16 mouse cellular contexts compared by ENCODE assay signal in the genomic region with DNA sequence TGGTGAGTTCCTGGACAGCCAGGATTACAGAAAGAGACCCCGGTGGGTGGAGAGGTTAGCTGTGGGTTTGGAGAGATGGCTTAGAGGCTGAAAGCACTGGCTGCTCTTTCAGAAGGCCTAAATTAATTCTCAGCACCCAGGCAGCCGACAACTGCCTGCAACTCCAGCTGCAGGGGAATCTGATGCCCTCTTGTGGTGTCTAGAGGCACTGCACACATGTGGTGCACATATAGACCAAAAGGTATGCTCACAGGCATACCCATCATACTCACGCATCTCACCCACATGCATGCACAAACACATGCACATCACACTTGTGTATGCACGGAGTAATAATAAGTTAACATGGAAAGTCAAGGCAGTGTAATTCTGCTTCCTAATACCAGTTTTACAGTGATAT. TPM values are rescaled to one million over a fixed set of nuclear protein-coding genes. Genes with fewer than 3 reads are reported as not detected.
A peak's percentile ranks its signal among the peaks of the same experiment; 100 is the strongest.
DNase-seq lines count a peak whose midpoint lies in the region; ATAC-seq and TF ChIP-seq lines count a peak whose summit lies in the region.
"Had no signal": no experiment of that assay in that cellular context is flagged by ENCODE, and none has a peak within 500 bp of the region (broad histone marks: within the 10 kb centered on the region; RNA-seq: fewer than 3 reads in every experiment).

No protein-coding gene starts in this region.

- H3K4me2 ChIP-seq in liver, embryonic 14.5 days (ENCODE audit: low read depth) = no peak overlapping the region
- H3K4me2 ChIP-seq in liver, embryonic 11.5 days = no peak overlapping the region
- H3K4me2 ChIP-seq: limb, embryonic 12.5 days; lung, embryonic 15.5 days; neural tube, embryonic 13.5 days had no signal

- intact Hi-C loops in gastrocnemius, adult 2 months (cut with DNase I) = no loop called here

- TF ChIP-seq EP300 in liver, embryonic 14.5 days (IDR thresholded peaks at IDR 0.05; ENCODE audit: low read depth) = no peak

- peak; percentile 27; the same call in 1 of the 2 replicates for TF ChIP-seq CTCF in gastrocnemius, adult 2 months (IDR thresholded peaks at IDR 0.05)
- TF ChIP-seq CTCF in liver, embryonic 14.5 days (IDR thresholded peaks at IDR 0.05; ENCODE audit: low read depth) = peak; percentile 58

- peaks cover 2% of the 10 kb centered on the region for H3K9me3 ChIP-seq in liver, embryonic 14.5 days (ENCODE audit: control insufficient read depth, low read length)
- H3K9me3 ChIP-seq in liver, embryonic 11.5 days (ENCODE audit: control insufficient read depth, low read length) = peaks cover 10% of the 10 kb centered on the region; the same call in 1 of the 2 replicates
- H3K9me3 ChIP-seq: lung, embryonic 15.5 days; neural tube, embryonic 13.5 days had no signal

- ATAC-seq in liver, embryonic 14.5 days (ENCODE audit: insufficient read depth) = no peak
- ATAC-seq in liver, embryonic 11.5 days (replicated peaks; ENCODE audit: low FRiP score) = no peak
- ATAC-seq: Patski had no signal

- no peaks in the 10 kb centered on the region for H3K27me3 ChIP-seq in liver, embryonic 14.5 days (ENCODE audit: control insufficient read depth, insufficient read depth, low read length)
- H3K27me3 ChIP-seq in liver, embryonic 11.5 days (replicated peaks; ENCODE audit: control insufficient read depth, insufficient read depth, low read length) = no peaks in the 10 kb centered on the region
- H3K27me3 ChIP-seq: limb, embryonic 12.5 days; lung, embryonic 15.5 days; neural tube, embryonic 13.5 days; Patski had no signal

- no peak overlapping the region for H3K9ac ChIP-seq in liver, embryonic 14.5 days (replicated peaks)
- no peak overlapping the region for H3K9ac ChIP-seq in liver, embryonic 11.5 days (ENCODE audit: low read depth, low read length)
- H3K9ac ChIP-seq: limb, embryonic 12.5 days; lung, embryonic 15.5 days; neural tube, embryonic 13.5 days had no signal

- WGBS in liver, embryonic 14.5 days (ENCODE audit: insufficient replicate concordance) = 78% methylated on average over 4 of the region's 4 CpGs
- 89% methylated on average over 4 of the region's 4 CpGs for WGBS in liver, embryonic 11.5 days

- no peaks in the 10 kb centered on the region for H3K4me1 ChIP-seq in liver, embryonic 14.5 days (replicated peaks; ENCODE audit: control insufficient read depth in 2 of 2, insufficient read depth in 2 of 2, low read length in 1 of 2)
- no peaks in the 10 kb centered on the region for H3K4me1 ChIP-seq in liver, embryonic 11.5 days (replicated peaks; ENCODE audit: control insufficient read depth, insufficient read depth, low read length)
- H3K4me1 ChIP-seq: forebrain, embryonic 10.5 days; limb, embryonic 12.5 days; lung, embryonic 15.5 days; megakaryocyte, embryonic 14.5 days; neural tube, embryonic 13.5 days had no signal

- no peak overlapping the region for H3K27ac ChIP-seq in gastrocnemius, adult 2 months
- H3K27ac ChIP-seq in liver, embryonic 14.5 days = no peak overlapping the region
- H3K27ac ChIP-seq in liver, embryonic 11.5 days (ENCODE audit: low read depth, low read length) = no peak overlapping the region
- H3K27ac ChIP-seq: forebrain, embryonic 10.5 days; limb, embryonic 12.5 days; lung, embryonic 15.5 days; neural tube, embryonic 13.5 days had no signal

- 0 out of 2 replicates have a peak, but pooled peaks cover 3% of the 10 kb centered on the region for H3K36me3 ChIP-seq in liver, embryonic 14.5 days (replicated peaks; ENCODE audit: control insufficient read depth, insufficient read depth, low read depth)
- H3K36me3 ChIP-seq in liver, embryonic 11.5 days (ENCODE audit: control insufficient read depth, insufficient read depth, low read length) = peaks cover 17% of the 10 kb centered on the region

- H3K4me3 ChIP-seq in gastrocnemius, adult 2 months = no peak overlapping the region
- no peak overlapping the region for H3K4me3 ChIP-seq in liver, embryonic 14.5 days (ENCODE audit: insufficient read depth in 1 of 2, low read depth in 2 of 2, low read length in 2 of 2)
- no peak overlapping the region for H3K4me3 ChIP-seq in liver, embryonic 11.5 days (ENCODE audit: low read depth, low read length)
- H3K4me3 ChIP-seq: forebrain, embryonic 10.5 days; limb, embryonic 12.5 days; lung, embryonic 15.5 days; megakaryocyte, embryonic 14.5 days; neural tube, embryonic 13.5 days had no signal

- no peak for DNase-seq in gastrocnemius, adult 2 months
- no peak for DNase-seq in gastrocnemius, postnatal 10 days
- no peak for DNase-seq in liver, embryonic 14.5 days (ENCODE audit: low read depth in 3 of 3, low spot score in 3 of 3)
- no peak for DNase-seq in liver, embryonic 11.5 days (ENCODE audit: low spot score)
- peak; percentile 12 to 17 for DNase-seq in B cell, adult 2 months
- peak; percentile 73 for DNase-seq in R1 (ENCODE audit: low read depth, low spot score)
- DNase-seq in cerebellum, postnatal 10 days = no peak
- DNase-seq in natural killer cell, adult 2 months (ENCODE audit: low spot score in 2 of 2) = no peak
- DNase-seq: cerebellum, adult 18-20 months; kidney, adult 18-20 months had no signal

RNA-seq across cellular contexts. Expression of gene Polr1d, which starts 38.8 kb away (rescaled TPM):
- 10 to 100 TPM; 83.4 to 85.5 TPM for total RNA-seq in gastrocnemius, adult 2 months (2021)
- 100 to 1,000 TPM; 103 to 116 TPM for total RNA-seq in gastrocnemius, postnatal 10 days (2021)
- polyA plus RNA-seq in liver, embryonic 14.5 days (2012; rRNA removed) = 45.9 and 58.6 TPM in 2 replicates
- polyA plus RNA-seq in liver, embryonic 14.5 days (2014; fragmentation: Nextera tagmentation; extraction: Ambion mirVana) = 87.1 and 92.4 TPM in 2 replicates
- polyA plus RNA-seq in liver, embryonic 11.5 days (2014; fragmentation: Nextera tagmentation; extraction: Ambion mirVana) = 180 and 182 TPM in 2 replicates

RNA-seq across cellular contexts. Expression of gene Lnx2, which starts 39.2 kb away (rescaled TPM):
- 1 to 10 TPM; 3.3 to 3.4 TPM for total RNA-seq in gastrocnemius, adult 2 months (2021)
- 1 to 10 TPM; 6.7 to 7.4 TPM for total RNA-seq in gastrocnemius, postnatal 10 days (2021)
- 3.1 and 4.1 TPM in 2 replicates for polyA plus RNA-seq in liver, embryonic 14.5 days (2012; rRNA removed)
- polyA plus RNA-seq in liver, embryonic 14.5 days (2014; fragmentation: Nextera tagmentation; extraction: Ambion mirVana) = 4.0 and 4.4 TPM in 2 replicates
- polyA plus RNA-seq in liver, embryonic 11.5 days (2014; fragmentation: Nextera tagmentation; extraction: Ambion mirVana) = 13.3 and 13.7 TPM in 2 replicates

Comparison
In these comparisons a context has a peak if more than half of its experiments do, and no peak if none do; other contexts are left out.
1. DNase-seq: peak in B cell, adult 2 months (2 of 2) and R1 (single experiment); none in gastrocnemius, adult 2 months (single experiment), gastrocnemius, postnatal 10 days (single experiment), liver, embryonic 14.5 days (0 of 3), liver, embryonic 11.5 days (single experiment), cerebellum, postnatal 10 days (0 of 2) and natural killer cell, adult 2 months (0 of 2).